Mouse (Mus musculus) embryonic facial prominence, embryonic 14.5 days (tissue): ENCODE results near the gene Slc28a2. TPM values are rescaled to one million over a fixed set of nuclear protein-coding genes. Genes with fewer than 3 reads are reported as not detected.
A peak's percentile ranks its signal among the peaks of the same experiment; 100 is the strongest.
"Not testable (repeated sequence)": the region's sequence is repeated elsewhere in the genome, so short reads cannot be mapped to it uniquely, and the experiment has no call there.

ENCODE experiments used
- ATAC-seq: fragments of 200-750 bp; cut with Nextera tagmentation; 2 replicates; pipeline ENCODE4 v1.8.0; 2017; ENCODE audit warnings: low read depth, moderate number of reproducible peaks, moderate TSS enrichment
- DNase-seq: peaks from one replicate; pipeline ENCODE4 v3.0.0-alpha.2; 2015; ENCODE audit warnings: low spot score
- H3K27ac ChIP-seq: fragments of 300-500 bp; sonication (generic); replicated peaks from 2 replicates; pipeline ENCODE4 v1.5.1; 2014; ENCODE audit warnings: low read depth, mild to moderate bottlenecking, low read length, moderate library complexity
- H3K27me3 ChIP-seq: fragments of 300-500 bp; sonication (generic); replicated peaks from 2 replicates; pipeline ENCODE4 v1.6.1; 2014; ENCODE audit warnings: low read length; ENCODE audit not compliant: control insufficient read depth, insufficient read depth
- H3K36me3 ChIP-seq: fragments of 300-500 bp; sonication (generic); 2 replicates; pipeline ENCODE4 v1.6.1; 2014; ENCODE audit warnings: low read length, mixed read lengths; ENCODE audit not compliant: control insufficient read depth, insufficient read depth
- H3K4me1 ChIP-seq: fragments of 300-500 bp; sonication (generic); 2 replicates; pipeline ENCODE4 v1.6.1; 2014; ENCODE audit warnings: antibody characterized with exemption, low read length; ENCODE audit not compliant: control insufficient read depth, insufficient read depth
- H3K4me2 ChIP-seq: fragments of 300-500 bp; sonication (generic); 2 replicates; pipeline ENCODE4 v1.6.1; 2014; ENCODE audit warnings: low read depth, mild to moderate bottlenecking, low read length, moderate library complexity, mixed read lengths
- H3K4me3 ChIP-seq: fragments of 300-500 bp; sonication (generic); 2 replicates; pipeline ENCODE4 v1.5.1; 2014; ENCODE audit warnings: low read depth, mild to moderate bottlenecking, low read length
- H3K9ac ChIP-seq: fragments of 300-500 bp; sonication (generic); 2 replicates; pipeline ENCODE4 v1.6.1; 2014; ENCODE audit warnings: low read depth, mild to moderate bottlenecking, low read length, moderate library complexity, mixed read lengths
- H3K9me3 ChIP-seq: fragments of 300-500 bp; sonication (generic); 2 replicates; pipeline ENCODE4 v1.6.1; 2016; ENCODE audit warnings: low read length; ENCODE audit not compliant: control insufficient read depth
- WGBS: fragments of 180-500 bp; shearing (Covaris S2); extraction: QIAGEN DNeasy Blood & Tissue Kit; methylation state at CpG from one replicate; pipeline ENCODE4 v1.1.7; 2014; 5-methylcytosine and 5-hydroxymethylcytosine counted together
- polyA plus RNA-seq: library from polyadenylated mRNA; unstranded; fragments of >200 nt; fragmentation: Nextera tagmentation; extraction: Ambion mirVana; gene quantifications from 2 replicates; pipeline ENCODE4 v1.2.1, GENCODE M21; 2014

The Slc28a2 gene
- polyA plus RNA-seq, result 1.0 and 1.2 TPM in 2 replicates

- ATAC-seq, H3K9me3 ChIP-seq, H3K27me3 ChIP-seq, H3K36me3 ChIP-seq, H3K9ac ChIP-seq, DNase-seq, H3K4me2 ChIP-seq, H3K27ac ChIP-seq, H3K4me3 ChIP-seq, H3K4me1 ChIP-seq: not testable (repeated sequence)
- no CpG with 5 or more reads among the region's 3 CpGs for WGBS
Observed at GRCm38 (mm10) chr2:122426200-122426599, at the start of gene Slc28a2. Slc28a2 (plus strand) TSS chr2:122426477.

GRCm38 (mm10) chr2:122377215-122377674 lies 49.0 kb upstream of the Slc28a2 start:
- DNase-seq, result peak; percentile 98
- H3K9me3 ChIP-seq, result no peaks in the 10 kb centered on the region

GRCm38 (mm10) chr2:122377751-122378246 lies 48.5 kb upstream of the Slc28a2 start:
- no peaks in the 10 kb centered on the region for H3K27me3 ChIP-seq
- ATAC-seq (peak; percentile 81), DNase-seq (peak; percentile 89)
- WGBS, result 0% methylated on average over 26 of the region's 26 CpGs
- peak overlapping the region; percentile 58 for H3K4me2 ChIP-seq
- peak overlapping the region; percentile 96 for H3K27ac ChIP-seq
- no peaks in the 10 kb centered on the region for H3K9me3 ChIP-seq
- peaks cover 3% of the 10 kb centered on the region; the same call in 1 of the 2 replicates for H3K4me1 ChIP-seq
- no peaks in the 10 kb centered on the region for H3K36me3 ChIP-seq
- H3K9ac ChIP-seq, result peak overlapping the region; percentile 79
- H3K4me3 ChIP-seq, result peak overlapping the region; percentile 69

More at GRCm38 (mm10) chr2:122377215-122377674, 49.0 kb upstream of the Slc28a2 start:
- H3K4me3 ChIP-seq, result peak overlapping the region; percentile 69
- peak overlapping the region; percentile 96 for H3K27ac ChIP-seq
- peaks cover 3% of the 10 kb centered on the region; the same call in 1 of the 2 replicates for H3K4me1 ChIP-seq
- no peaks in the 10 kb centered on the region for H3K36me3 ChIP-seq
- H3K27me3 ChIP-seq, result no peaks in the 10 kb centered on the region
- ATAC-seq, result peak; percentile 91
- under 1% methylated on average over 28 of the region's 28 CpGs for WGBS
- peak overlapping the region; percentile 58 for H3K4me2 ChIP-seq
- H3K9ac ChIP-seq, result peak overlapping the region; percentile 79

- Histone ChIP-seq H3K4me3 (peak overlapping the region; percentile 69), H3K9me3 (no peaks in the 10 kb centered on the region), H3K36me3 (no peaks in the 10 kb centered on the region), H3K9ac (peak overlapping the region; percentile 79), H3K4me2 (peak overlapping the region; percentile 58), H3K27ac (peak overlapping the region; percentile 96; the same call in 1 of the 2 replicates), H3K27me3 (no peaks in the 10 kb centered on the region), H3K4me1 (peaks cover 3% of the 10 kb centered on the region; the same call in 1 of the 2 replicates)
- ATAC-seq (no peak), DNase-seq (peak; percentile 85)
- 17% methylated on average over 8 of the region's 8 CpGs for WGBS
Observed at GRCm38 (mm10) chr2:122378421-122379291, 47.6 kb upstream of the Slc28a2 start.

- no peaks in the 10 kb centered on the region for H3K27me3 ChIP-seq
- no peak overlapping the region for H3K4me2 ChIP-seq
- ATAC-seq (no peak), DNase-seq (no peak)
- no peak overlapping the region for H3K4me3 ChIP-seq
- no peak overlapping the region for H3K9ac ChIP-seq
- WGBS, result 48% methylated on average over 2 of the region's 2 CpGs
- H3K27ac ChIP-seq, result no peak overlapping the region
- H3K36me3 ChIP-seq, result no peaks in the 10 kb centered on the region
- peaks cover 3% of the 10 kb centered on the region; the same call in 1 of the 2 replicates for H3K4me1 ChIP-seq
- H3K9me3 ChIP-seq, result no peaks in the 10 kb centered on the region
Observed at GRCm38 (mm10) chr2:122379292-122379650, 47.0 kb upstream of the Slc28a2 start.

GRCm38 (mm10) chr2:122380768-122381311 lies 45.4 kb upstream of the Slc28a2 start:
- no peak overlapping the region for H3K9ac ChIP-seq
- 14% methylated on average over 11 of the region's 11 CpGs for WGBS

GRCm38 (mm10) chr2:122381329-122382103 lies 44.8 kb upstream of the Slc28a2 start:
- H3K9ac ChIP-seq, result no peak overlapping the region
- H3K4me2 ChIP-seq, result no peak overlapping the region
- no peaks in the 10 kb centered on the region for H3K27me3 ChIP-seq
- ATAC-seq (no peak), DNase-seq (no peak)
- no peak overlapping the region for H3K27ac ChIP-seq
- no peaks in the 10 kb centered on the region for H3K36me3 ChIP-seq
- H3K4me3 ChIP-seq, result no peak overlapping the region
- H3K4me1 ChIP-seq, result peaks cover 3% of the 10 kb centered on the region; the same call in 1 of the 2 replicates
- no peaks in the 10 kb centered on the region for H3K9me3 ChIP-seq
- WGBS, result 73% methylated on average over 16 of the region's 16 CpGs

More at GRCm38 (mm10) chr2:122380768-122381311, 45.4 kb upstream of the Slc28a2 start:
- Histone ChIP-seq H3K27me3 (no peaks in the 10 kb centered on the region), H3K27ac (no peak overlapping the region), H3K4me1 (peaks cover 3% of the 10 kb centered on the region; the same call in 1 of the 2 replicates), H3K4me3 (peak overlapping the region; percentile 23), H3K36me3 (no peaks in the 10 kb centered on the region), H3K9me3 (no peaks in the 10 kb centered on the region), H3K4me2 (peak overlapping the region; percentile 41)
- DNase-seq (peak; percentile 56), ATAC-seq (no peak)

GRCm38 (mm10) chr2:122382121-122382520 lies 44.2 kb upstream of the Slc28a2 start:
- no peak for ATAC-seq
- DNase-seq, result no peak
- Histone ChIP-seq H3K9me3 (no peaks in the 10 kb centered on the region), H3K4me2 (no peak overlapping the region), H3K36me3 (no peaks in the 10 kb centered on the region), H3K4me3 (no peak overlapping the region), H3K4me1 (peaks cover 3% of the 10 kb centered on the region; the same call in 1 of the 2 replicates), H3K27ac (no peak overlapping the region), H3K9ac (no peak overlapping the region), H3K27me3 (no peaks in the 10 kb centered on the region)
- WGBS, result 72% methylated on average over 6 of the region's 6 CpGs
